37 mouse cellular contexts compared by ENCODE assay signal in the genomic region with DNA sequence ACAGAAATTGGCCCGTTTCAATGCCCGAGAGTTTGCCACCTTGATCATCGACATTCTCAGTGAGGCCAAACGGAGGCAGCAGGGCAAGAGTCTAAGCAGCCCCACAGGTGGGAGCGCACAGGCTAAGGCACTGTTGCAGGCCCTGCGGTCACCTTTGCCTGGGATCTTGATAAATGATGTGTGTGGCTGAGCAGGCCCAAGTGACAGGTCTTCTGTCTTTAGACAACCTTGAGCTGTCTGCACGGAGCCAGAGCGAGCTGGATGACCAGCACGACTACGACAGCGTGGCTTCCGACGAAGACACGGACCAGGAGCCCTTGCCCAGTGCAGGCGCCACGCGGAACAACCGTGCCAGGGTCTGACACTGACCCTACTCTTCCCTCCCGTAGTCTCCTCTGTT. TPM values are rescaled to one million over a fixed set of nuclear protein-coding genes. Genes with fewer than 3 reads are reported as not detected.
DNase-seq lines count a peak whose midpoint lies in the region; ATAC-seq lines count a peak whose summit lies in the region.
"Had no signal": no experiment of that assay in that cellular context is flagged by ENCODE, and none has a peak within 500 bp of the region (broad histone marks: within the 10 kb centered on the region; RNA-seq: fewer than 3 reads in every experiment).

No protein-coding gene starts in this region.

- H3K36me3 ChIP-seq in intestine, embryonic 15.5 days, result peaks cover 61% of the 10 kb centered on the region

- DNase-seq in cerebellum, adult 8-10 months, result peak; percentile 12
- peak; percentile 90 for DNase-seq in heart, adult 11 months
- no peak for DNase-seq in heart, adult 18-20 months
- no peak for DNase-seq in embryo, embryonic 10.5 days (ENCODE audit: low spot score)
- no peak for DNase-seq in kidney, adult 9 months
- DNase-seq: adrenal gland, adult 2 months; heart, postnatal 14 days; kidney, postnatal 14 days; layer of hippocampus, adult 9-11 months; right cerebral cortex, postnatal 25 days; spleen, adult 18-20 months; thymus, adult 2 months; thymus, postnatal 4 days had no signal

- H3K27me3 ChIP-seq in intestine, embryonic 15.5 days (replicated peaks), result no peaks in the 10 kb centered on the region
- H3K27me3 ChIP-seq: forebrain, embryonic 15.5 days; limb, embryonic 12.5 days; lung, embryonic 15.5 days; midbrain, embryonic 15.5 days had no signal

- H3K4me1 ChIP-seq in intestine, embryonic 15.5 days (replicated peaks), result peaks cover 37% of the 10 kb centered on the region

- no peak overlapping the region for H3K9ac ChIP-seq in intestine, embryonic 15.5 days
- H3K9ac ChIP-seq: forebrain, embryonic 15.5 days; limb, embryonic 12.5 days; lung, embryonic 15.5 days; midbrain, embryonic 15.5 days had no signal

- H3K4me3 ChIP-seq in intestine, embryonic 15.5 days (replicated peaks), result no peak overlapping the region
- H3K4me3 ChIP-seq: forebrain, embryonic 10.5 days; forebrain, embryonic 15.5 days; hindbrain, embryonic 10.5 days; limb, embryonic 12.5 days; lung, embryonic 15.5 days; midbrain, embryonic 15.5 days had no signal

- WGBS in intestine, embryonic 15.5 days, result 92% methylated on average over 19 of the region's 19 CpGs

- no peaks in the 10 kb centered on the region for H3K9me3 ChIP-seq in intestine, embryonic 15.5 days
- H3K9me3 ChIP-seq: forebrain, embryonic 10.5 days; forebrain, embryonic 15.5 days; hindbrain, embryonic 10.5 days; limb, embryonic 12.5 days; lung, embryonic 15.5 days; midbrain, embryonic 10.5 days; midbrain, embryonic 15.5 days had no signal

- H3K27ac ChIP-seq in intestine, embryonic 15.5 days, result peak overlapping the region; percentile 66; the same call in 1 of the 2 replicates
- H3K27ac ChIP-seq: forebrain, embryonic 10.5 days; forebrain, embryonic 15.5 days; hindbrain, embryonic 10.5 days; limb, embryonic 12.5 days; lung, embryonic 15.5 days; midbrain, embryonic 10.5 days; midbrain, embryonic 15.5 days had no signal

- ATAC-seq in cerebellum, adult (ENCODE audit: insufficient number of reproducible peaks, low FRiP score, low TSS enrichment), result no peak
- no peak for ATAC-seq in intestine, embryonic 15.5 days
- ATAC-seq: CD4-positive, CD25-positive, alpha-beta regulatory T cell, adult 4 months; forebrain, embryonic 15.5 days; hindbrain, embryonic 16.5 days; midbrain, embryonic 15.5 days had no signal

- H3K4me2 ChIP-seq in intestine, embryonic 15.5 days (replicated peaks), result no peak overlapping the region
- H3K4me2 ChIP-seq: forebrain, embryonic 15.5 days; limb, embryonic 12.5 days; liver, embryonic 11.5 days; lung, embryonic 15.5 days; midbrain, embryonic 15.5 days had no signal

RNA-seq across cellular contexts. Expression of a gene that starts 10.5 kb away (rescaled TPM):
- total RNA-seq in heart, adult 18-20 months (2021), result 1 to 10 TPM; 2.7 to 4.5 TPM
- 3.5 and 3.6 TPM in 2 replicates for polyA plus RNA-seq in intestine, embryonic 15.5 days (2015; fragmentation: Nextera tagmentation; extraction: Ambion mirVana)

RNA-seq across cellular contexts. Expression of a gene that starts 11.0 kb away (rescaled TPM):
- total RNA-seq in heart, adult 18-20 months (2021), result 10 to 100 TPM; 54.7 to 58.9 TPM
- 10.7 and 11.8 TPM in 2 replicates for polyA plus RNA-seq in intestine, embryonic 15.5 days (2015; fragmentation: Nextera tagmentation; extraction: Ambion mirVana)

RNA-seq across cellular contexts. Expression of a gene that starts 11.4 kb away (rescaled TPM):
- total RNA-seq in heart, adult 18-20 months (2021), result 10 to 100 TPM in 1 of 2 experiments, 1 to 10 TPM in 1; 8.3 to 10.6 TPM
- 28.5 and 29.1 TPM in 2 replicates for polyA plus RNA-seq in intestine, embryonic 15.5 days (2015; fragmentation: Nextera tagmentation; extraction: Ambion mirVana)

RNA-seq across cellular contexts. Expression of a gene that starts 14.6 kb away (rescaled TPM):
- total RNA-seq in heart, adult 18-20 months (2021), result not detected
- polyA plus RNA-seq in intestine, embryonic 15.5 days (2015; fragmentation: Nextera tagmentation; extraction: Ambion mirVana), result not detected in 2 replicates
- total RNA-seq: adrenal gland, adult 2 months; gastrocnemius, adult 18-20 months; gastrocnemius, postnatal 4 days; heart, postnatal 14 days; left cerebral cortex, postnatal 10 days had no signal
- polyA plus RNA-seq: adrenal gland, adult 2 months; cortical plate, adult 2 months; embryonic facial prominence, embryonic 11.5 days; forebrain, embryonic 15.5 days; frontal cortex, adult 2 months; heart, embryonic 14.5 days; intestine, embryonic 14.5 days; kidney, embryonic 14.5 days; limb, embryonic 12.5 days; liver, embryonic 11.5 days; midbrain, embryonic 15.5 days; neural tube, embryonic 11.5 days; stomach, embryonic 16.5 days had no signal

RNA-seq across cellular contexts. Expression of a gene that starts 14.9 kb away (rescaled TPM):
- 10 to 100 TPM in 1 of 2 experiments, 1 to 10 TPM in 1; 9.2 to 11.2 TPM for total RNA-seq in heart, adult 18-20 months (2021)
- 4.9 and 5.1 TPM in 2 replicates for polyA plus RNA-seq in intestine, embryonic 15.5 days (2015; fragmentation: Nextera tagmentation; extraction: Ambion mirVana)
- total RNA-seq: neutrophil, adult 5-6 weeks had no signal

Comparison
In these comparisons a context has a peak if more than half of its experiments do, and no peak if none do; other contexts are left out.
1. DNase-seq: peak in cerebellum, adult 8-10 months (single experiment) and heart, adult 11 months (single experiment); none in heart, adult 18-20 months (0 of 2), embryo, embryonic 10.5 days (single experiment) and kidney, adult 9 months (single experiment).